Mouse (Mus musculus): ENCODE measurements at regions not wholly inside any gene's neighbourhood (a gene's known extent, or its start where the extent isn't known, plus 50 kb on each side); places are given as distances from the start of the nearest gene placed in this dataset.
"Not testable (repeated sequence)": the region's sequence is repeated elsewhere in the genome, so short reads cannot be mapped to it uniquely, and the experiment has no call there.

- DNase-seq: peak; percentile 64
Observed at GRCm38 (mm10) chr13:45130516-45131249, 52.2 kb downstream of the Gm9817 start.

- DNase-seq: no peak
Observed at GRCm38 (mm10) chr13:45140616-45141015, 62.1 kb downstream of the Gm9817 start.

- DNase-seq: no peak
Observed at GRCm38 (mm10) chr13:45145129-45145528, 66.6 kb downstream of the Gm9817 start.

GRCm38 (mm10) chr13:45156223-45156622 is 77.7 kb downstream of the Gm9817 start:
- DNase-seq: peak; percentile 33

- no peak for DNase-seq
Observed at GRCm38 (mm10) chr13:45156982-45157381, 78.5 kb downstream of the Gm9817 start.

GRCm38 (mm10) chr13:45160281-45160680 is 81.8 kb downstream of the Gm9817 start:
- no peak for DNase-seq

- no peak for DNase-seq
Observed at GRCm38 (mm10) chr13:45164001-45164778, 85.7 kb downstream of the Gm9817 start.

- no peak for DNase-seq
Observed at GRCm38 (mm10) chr13:45165159-45165558, 86.7 kb downstream of the Gm9817 start.

GRCm38 (mm10) chr13:45169716-45170115 is 91.2 kb downstream of the Gm9817 start:
- DNase-seq: no peak

- DNase-seq: no peak
Observed at GRCm38 (mm10) chr13:45173139-45173538, 94.6 kb downstream of the Gm9817 start.

GRCm38 (mm10) chr13:45175711-45176205 is 97.3 kb downstream of the Gm9817 start:
- DNase-seq: not testable (repeated sequence)

GRCm38 (mm10) chr13:45181529-45182230 is 103.2 kb downstream of the Gm9817 start:
- DNase-seq: no peak

- no peak for DNase-seq
Observed at GRCm38 (mm10) chr13:45189389-45189788, 110.9 kb downstream of the Gm9817 start.

GRCm38 (mm10) chr13:45190151-45190550 is 111.7 kb downstream of the Gm9817 start:
- DNase-seq: no peak

- DNase-seq: no peak
Observed at GRCm38 (mm10) chr13:45192079-45192478, 113.6 kb downstream of the Gm9817 start.

GRCm38 (mm10) chr13:45195562-45195961 is 117.1 kb downstream of the Gm9817 start:
- DNase-seq: no peak

- no peak for DNase-seq
Observed at GRCm38 (mm10) chr13:45196363-45196762, 117.9 kb downstream of the Gm9817 start.

GRCm38 (mm10) chr13:45200511-45201120 is 122.1 kb downstream of the Gm9817 start:
- DNase-seq: no peak

GRCm38 (mm10) chr13:45204856-45205255 is 126.4 kb downstream of the Gm9817 start:
- DNase-seq: no peak

GRCm38 (mm10) chr13:45208540-45209197 is 130.2 kb downstream of the Gm9817 start:
- no peak for DNase-seq

- DNase-seq: no peak
Observed at GRCm38 (mm10) chr13:45211241-45211640, 132.7 kb downstream of the Gm9817 start.

- no peak for DNase-seq
Observed at GRCm38 (mm10) chr13:45213116-45213834, 134.8 kb downstream of the Gm9817 start.

All from liver (tissue).